Mouse (Mus musculus) hindbrain, embryonic 12.5 days (tissue): ENCODE data around the gene Toe1. TPM values are rescaled to one million over a fixed set of nuclear protein-coding genes. Genes with fewer than 3 reads are reported as not detected.
"Not testable (repeated sequence)": the region's sequence is repeated elsewhere in the genome, so short reads cannot be mapped to it uniquely, and the experiment has no call there.

Source experiments
- ATAC-seq: fragments of 200-750 bp; cut with Nextera tagmentation; 2 replicates; pipeline ENCODE4 v1.8.0; 2017; ENCODE audit warnings: moderate TSS enrichment; ENCODE audit not compliant: low FRiP score
- H3K27ac ChIP-seq: fragments of 300-500 bp; sonication (generic); 2 replicates; pipeline ENCODE4 v1.5.1; 2016; ENCODE audit warnings: mild to moderate bottlenecking
- H3K27me3 ChIP-seq: fragments of 300-500 bp; sonication (generic); 2 replicates; pipeline ENCODE4 v1.6.1; 2016; ENCODE audit warnings: mild to moderate bottlenecking
- H3K36me3 ChIP-seq: fragments of 300-500 bp; sonication (generic); 2 replicates; pipeline ENCODE4 v1.6.1; 2016; ENCODE audit warnings: mild to moderate bottlenecking
- H3K4me1 ChIP-seq: fragments of 300-500 bp; sonication (generic); 2 replicates; pipeline ENCODE4 v1.6.1; 2016
- H3K4me2 ChIP-seq: fragments of 300-500 bp; sonication (generic); replicated peaks from 2 replicates; pipeline ENCODE4 v1.6.1; 2016; ENCODE audit warnings: mild to moderate bottlenecking
- H3K4me3 ChIP-seq: fragments of 300-500 bp; sonication (generic); 2 replicates; pipeline ENCODE4 v1.5.1; 2016; ENCODE audit warnings: mild to moderate bottlenecking
- H3K9ac ChIP-seq: fragments of 300-500 bp; sonication (generic); 2 replicates; pipeline ENCODE4 v1.6.1; 2016; ENCODE audit warnings: mild to moderate bottlenecking, moderate library complexity
- H3K9me3 ChIP-seq: fragments of 300-500 bp; sonication (generic); replicated peaks from 2 replicates; pipeline ENCODE4 v1.6.1; 2016; ENCODE audit warnings: mild to moderate bottlenecking
- WGBS: fragments of 180-500 bp; shearing (Covaris S2); methylation state at CpG from one replicate; pipeline ENCODE4 v1.1.7; 2016; 5-methylcytosine and 5-hydroxymethylcytosine counted together
- polyA plus RNA-seq: library from polyadenylated mRNA; unstranded; fragments of >200 nt; fragmentation: Nextera tagmentation; extraction: Ambion mirVana; gene quantifications from 2 replicates; pipeline ENCODE4 v1.2.1, GENCODE M21; 2016

Gene Toe1
- 32.1 and 32.4 TPM in 2 replicates for polyA plus RNA-seq

DNA sequence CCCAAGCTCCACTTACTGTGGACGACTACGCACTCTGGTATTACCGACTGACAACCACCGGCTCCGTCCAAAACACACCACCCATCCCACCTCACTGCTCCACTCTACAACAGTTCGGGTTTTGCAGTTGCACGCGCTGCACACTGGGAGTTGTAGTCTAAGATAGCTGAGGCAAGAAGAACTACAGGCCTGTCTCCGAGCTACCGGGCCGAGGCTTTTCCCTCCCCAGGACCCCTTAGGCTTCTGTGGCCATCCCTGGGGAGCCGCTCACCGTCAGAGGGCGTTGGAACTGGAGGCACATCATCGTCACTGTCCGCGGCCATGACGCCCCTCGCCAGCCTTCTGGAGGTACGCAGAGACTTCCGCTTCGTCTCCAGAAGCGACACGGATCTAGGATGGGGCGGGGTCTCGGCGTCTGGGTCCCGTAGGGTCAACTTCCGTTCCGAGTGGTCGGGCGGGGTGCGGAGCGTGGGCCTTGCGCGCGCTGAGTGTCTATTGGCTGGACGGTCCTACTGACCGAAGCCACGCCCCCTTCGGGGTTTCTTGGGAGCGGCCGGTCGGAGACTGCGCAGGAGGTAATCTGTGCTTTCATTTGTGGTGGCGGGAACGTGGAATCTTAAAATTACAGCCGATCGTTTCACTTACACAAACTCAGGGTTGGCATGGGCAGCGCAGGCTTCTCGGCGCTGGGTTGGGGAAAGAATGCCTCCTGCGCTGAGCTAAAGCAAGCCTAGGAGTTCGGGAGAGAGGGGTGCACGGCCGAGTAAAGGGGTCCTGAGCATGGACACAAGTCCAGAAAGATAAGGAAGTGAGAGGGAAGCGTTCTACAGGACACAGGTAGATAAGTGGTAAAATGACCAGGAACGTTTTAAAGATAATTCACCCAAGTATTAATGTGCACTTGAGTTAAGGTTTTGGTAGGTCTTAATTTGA lies at the start of gene Toe1, which contains the start of gene Mutyh:
Gene Toe1, minus strand, starts transcription at position 444 of the 933 bp plus-strand sequence.
Gene Mutyh, plus strand, starts transcription at position 527 of the 933 bp plus-strand sequence.
- Histone ChIP-seq H3K27ac (peak within 1 kb of the TSS; percentile 90), H3K4me2 (peak within 1 kb of the TSS; percentile 57), H3K27me3 (no peaks in the 10 kb centered on the region), H3K9ac (peak within 1 kb of the TSS; percentile 77), H3K36me3 (peaks cover 32% of the 10 kb centered on the region), H3K4me1 (peaks cover 9% of the 10 kb centered on the region), H3K4me3 (peak within 1 kb of the TSS; percentile 69), H3K9me3 (no peaks in the 10 kb centered on the region)
- peak; percentile 99 for ATAC-seq
- WGBS: under 1% methylated on average over 58 of the region's 58 CpGs

- H3K27me3 ChIP-seq: no peaks in the 10 kb centered on the region
- H3K4me3 ChIP-seq: no peak overlapping the region
- H3K4me1 ChIP-seq: peaks cover 16% of the 10 kb centered on the region
- H3K36me3 ChIP-seq: no peaks in the 10 kb centered on the region
- no peak overlapping the region for H3K27ac ChIP-seq
- no peak overlapping the region for H3K4me2 ChIP-seq
- no peak for ATAC-seq
- no peak overlapping the region for H3K9ac ChIP-seq
- no peaks in the 10 kb centered on the region for H3K9me3 ChIP-seq
- 60% methylated on average over 10 of the region's 10 CpGs for WGBS
These were observed 49.8 kb upstream of the Toe1 start for GRCm38 (mm10) chr4:116857203-116857602.

- ATAC-seq: no peak
- no peaks in the 10 kb centered on the region for H3K36me3 ChIP-seq
- H3K4me1 ChIP-seq: peaks cover 16% of the 10 kb centered on the region
- no peaks in the 10 kb centered on the region for H3K27me3 ChIP-seq
- H3K27ac ChIP-seq: no peak overlapping the region
- WGBS: 25% methylated on average over 2 of the region's 2 CpGs
- H3K4me2 ChIP-seq: no peak overlapping the region
- H3K9ac ChIP-seq: no peak overlapping the region
- H3K4me3 ChIP-seq: no peak overlapping the region
- H3K9me3 ChIP-seq: no peaks in the 10 kb centered on the region
These were observed 46.8 kb upstream of the Toe1 start for GRCm38 (mm10) chr4:116854286-116854685.

DNA sequence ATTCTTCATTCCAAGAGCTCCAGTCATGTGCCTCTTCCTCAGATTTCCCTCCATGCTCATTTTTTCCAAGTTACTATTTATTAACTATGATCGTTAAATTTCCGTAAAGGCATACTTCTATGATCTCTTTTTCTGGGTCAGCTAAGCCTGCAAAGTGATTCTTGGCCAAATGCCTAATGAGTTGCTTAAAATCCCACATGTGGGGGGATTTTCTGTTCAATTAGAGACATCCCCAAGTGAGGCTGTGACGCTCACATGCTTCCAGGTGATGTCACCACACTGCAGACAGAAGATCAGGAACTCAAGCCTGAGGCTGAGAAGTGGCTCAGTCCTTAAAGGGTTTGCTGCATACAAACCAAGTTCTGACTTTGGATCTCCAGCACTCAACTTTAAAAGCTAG lies 42.5 kb upstream of the Toe1 start:
- H3K9me3 ChIP-seq: no peaks in the 10 kb centered on the region
- 77% methylated on average over 3 of the region's 3 CpGs for WGBS
- H3K36me3 ChIP-seq: no peaks in the 10 kb centered on the region
- no peak overlapping the region for H3K27ac ChIP-seq
- no peak overlapping the region for H3K9ac ChIP-seq
- H3K4me1 ChIP-seq: peaks cover 14% of the 10 kb centered on the region
- H3K4me2 ChIP-seq: no peak overlapping the region
- ATAC-seq: no peak
- H3K27me3 ChIP-seq: no peaks in the 10 kb centered on the region
- H3K4me3 ChIP-seq: no peak overlapping the region

- no peak for ATAC-seq
- 93% methylated on average over 3 of the region's 3 CpGs for WGBS
These were observed 36.9 kb upstream of the Toe1 start for GRCm38 (mm10) chr4:116844324-116844723.

GRCm38 (mm10) chr4:116840841-116841240 lies 33.4 kb upstream of the Toe1 start:
- no peaks in the 10 kb centered on the region for H3K36me3 ChIP-seq
- ATAC-seq: no peak
- WGBS: 82% methylated on average over 6 of the region's 6 CpGs

More at GRCm38 (mm10) chr4:116844324-116844723, 36.9 kb upstream of the Toe1 start:
- H3K27ac ChIP-seq: no peak overlapping the region
- H3K4me2 ChIP-seq: no peak overlapping the region
- H3K27me3 ChIP-seq: no peaks in the 10 kb centered on the region
- no peaks in the 10 kb centered on the region for H3K36me3 ChIP-seq
- H3K9ac ChIP-seq: no peak overlapping the region
- H3K9me3 ChIP-seq: no peaks in the 10 kb centered on the region
- H3K4me1 ChIP-seq: no peaks in the 10 kb centered on the region
- no peak overlapping the region for H3K4me3 ChIP-seq

GRCm38 (mm10) chr4:116840096-116840495 lies 32.7 kb upstream of the Toe1 start:
- H3K4me1 ChIP-seq, H3K9me3 ChIP-seq, H3K36me3 ChIP-seq, H3K27me3 ChIP-seq, H3K4me3 ChIP-seq, H3K9ac ChIP-seq, H3K27ac ChIP-seq, ATAC-seq: not testable (repeated sequence)
- WGBS: 35% methylated on average over 24 of the region's 29 CpGs
- peak overlapping the region; percentile 33; the same call in 1 of the 2 replicates for H3K4me2 ChIP-seq

More at GRCm38 (mm10) chr4:116840841-116841240, 33.4 kb upstream of the Toe1 start:
- Histone ChIP-seq H3K9ac (no peak overlapping the region), H3K27ac (no peak overlapping the region), H3K4me1 (no peaks in the 10 kb centered on the region), H3K9me3 (no peaks in the 10 kb centered on the region), H3K27me3 (no peaks in the 10 kb centered on the region), H3K4me2 (no peak overlapping the region), H3K4me3 (no peak overlapping the region)

DNA sequence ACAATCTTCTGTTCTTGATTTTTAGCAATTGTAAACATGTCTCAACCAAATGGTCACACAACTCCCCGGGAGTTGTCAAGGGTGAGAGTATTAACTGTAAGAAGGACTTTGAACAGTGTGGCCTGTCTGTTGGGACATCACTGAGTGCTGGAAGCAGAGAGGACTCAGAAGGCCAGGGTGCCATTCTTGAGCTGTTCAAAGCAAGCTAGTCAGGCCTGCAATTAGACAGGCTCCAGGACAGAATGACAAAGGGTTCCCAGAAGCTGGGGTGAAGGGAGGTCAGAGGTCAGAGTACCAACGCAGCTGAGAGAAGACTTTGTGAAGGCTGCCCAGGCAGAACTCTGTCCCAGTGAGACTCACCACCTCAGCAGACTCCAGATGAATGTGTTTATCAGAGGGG lies 31.6 kb upstream of the Toe1 start:
- no peak overlapping the region for H3K9ac ChIP-seq
- H3K27ac ChIP-seq: no peak overlapping the region
- 9% methylated on average over 2 of the region's 2 CpGs for WGBS
- no peaks in the 10 kb centered on the region for H3K36me3 ChIP-seq
- ATAC-seq: no peak
- no peaks in the 10 kb centered on the region for H3K4me1 ChIP-seq
- no peak overlapping the region for H3K4me2 ChIP-seq
- H3K9me3 ChIP-seq: no peaks in the 10 kb centered on the region
- H3K27me3 ChIP-seq: no peaks in the 10 kb centered on the region
- H3K4me3 ChIP-seq: no peak overlapping the region

- Histone ChIP-seq H3K4me1 (peaks cover 15% of the 10 kb centered on the region), H3K4me3 (no peak overlapping the region), H3K9me3 (no peaks in the 10 kb centered on the region), H3K9ac (no peak overlapping the region), H3K27ac (peak overlapping the region; percentile 84), H3K36me3 (no peaks in the 10 kb centered on the region), H3K4me2 (no peak overlapping the region), H3K27me3 (peaks cover 2% of the 10 kb centered on the region; the same call in 1 of the 2 replicates)
- whole genome bisulfite sequencing: 14% methylated on average over 6 of the region's 6 CpGs
- peak; percentile 75 for ATAC-seq
These were observed 22.6 kb upstream of the Toe1 start for GRCm38 (mm10) chr4:116830070-116830368.

- WGBS: 38% methylated on average over 6 of the region's 6 CpGs
These were observed 22.1 kb upstream of the Toe1 start for GRCm38 (mm10) chr4:116829364-116830069.

DNA sequence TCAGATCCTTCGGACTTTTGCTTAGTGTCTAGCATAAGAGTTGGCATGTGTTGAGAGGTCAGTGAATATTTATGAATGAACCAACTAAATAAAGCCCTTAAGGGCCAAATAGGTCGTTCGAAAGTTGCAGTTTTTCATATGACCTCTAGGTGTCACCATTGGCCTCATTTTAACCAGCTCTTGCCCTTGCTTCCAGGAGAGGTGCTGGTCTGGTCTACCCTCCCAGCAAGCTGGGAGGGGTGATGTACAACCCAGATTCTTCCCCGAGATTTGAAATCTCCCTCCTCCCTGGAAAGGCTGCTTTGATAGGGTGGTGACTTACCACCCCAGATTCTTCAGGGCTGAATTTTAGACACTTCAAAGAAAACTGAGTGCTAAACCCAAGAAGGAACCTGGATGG lies 20.4 kb upstream of the Toe1 start:
- H3K4me1 ChIP-seq: peaks cover 19% of the 10 kb centered on the region
- no peak overlapping the region for H3K9ac ChIP-seq
- H3K27ac ChIP-seq: no peak overlapping the region
- ATAC-seq: peak; percentile 11; the same call in 1 of the 2 replicates
- peaks cover 2% of the 10 kb centered on the region; the same call in 1 of the 2 replicates for H3K27me3 ChIP-seq
- H3K36me3 ChIP-seq: no peaks in the 10 kb centered on the region
- no peak overlapping the region for H3K4me3 ChIP-seq
- WGBS: 3% methylated on average over 4 of the region's 4 CpGs
- no peak overlapping the region for H3K4me2 ChIP-seq
- no peaks in the 10 kb centered on the region for H3K9me3 ChIP-seq

More at GRCm38 (mm10) chr4:116829364-116830069, 22.1 kb upstream of the Toe1 start:
- Histone ChIP-seq H3K27ac (peak overlapping the region; percentile 84), H3K36me3 (no peaks in the 10 kb centered on the region), H3K4me1 (peaks cover 16% of the 10 kb centered on the region), H3K4me2 (no peak overlapping the region), H3K9me3 (no peaks in the 10 kb centered on the region), H3K27me3 (peaks cover 2% of the 10 kb centered on the region; the same call in 1 of the 2 replicates), H3K9ac (peak overlapping the region; percentile 18; the same call in 1 of the 2 replicates), H3K4me3 (no peak overlapping the region)
- ATAC-seq: peak; percentile 46; the same call in 1 of the 2 replicates

DNA sequence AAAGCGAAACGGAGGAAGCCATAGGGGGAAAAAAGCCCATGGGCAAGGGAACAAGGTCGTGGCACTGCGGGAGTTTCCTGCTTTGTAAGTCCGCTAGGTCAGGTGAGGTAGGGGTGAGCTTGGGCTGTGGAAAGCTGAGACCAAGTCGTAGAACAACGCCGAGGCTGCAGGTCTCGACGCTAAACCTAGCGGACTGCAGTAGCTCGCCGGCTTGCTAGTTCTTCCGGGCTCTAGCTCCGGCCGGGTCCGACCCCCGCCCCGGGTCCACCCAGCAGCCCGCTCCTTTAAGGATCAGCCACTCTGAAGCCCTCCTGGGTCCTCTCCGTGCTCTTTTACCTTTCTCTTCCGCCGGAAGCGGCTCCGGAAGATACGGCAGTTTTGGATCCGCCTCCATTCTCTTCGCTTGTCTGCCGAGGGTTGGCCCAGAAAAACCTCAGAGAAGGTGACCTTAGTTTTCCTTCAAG lies 17.1 kb upstream of the Toe1 start:
- H3K4me1 ChIP-seq: peaks cover 26% of the 10 kb centered on the region
- no peaks in the 10 kb centered on the region for H3K9me3 ChIP-seq
- H3K4me3 ChIP-seq: peak overlapping the region; percentile 52
- peak overlapping the region; percentile 74 for H3K4me2 ChIP-seq
- peak overlapping the region; percentile 69 for H3K27ac ChIP-seq
- ATAC-seq: peak; percentile 44; the same call in 1 of the 2 replicates
- WGBS: 1% methylated on average over 23 of the region's 29 CpGs
- no peaks in the 10 kb centered on the region for H3K36me3 ChIP-seq
- H3K27me3 ChIP-seq: peaks cover 23% of the 10 kb centered on the region
- H3K9ac ChIP-seq: peak overlapping the region; percentile 69
